Mouse (Mus musculus) neural tube, embryonic 15.5 days (tissue): ENCODE measurements around the gene Tipin. TPM values are rescaled to one million over a fixed set of nuclear protein-coding genes. Genes with fewer than 3 reads are reported as not detected.
A peak's percentile ranks its signal among the peaks of the same experiment; 100 is the strongest.

ENCODE experiments used
- ATAC-seq: fragments of 200-750 bp; cut with Nextera tagmentation; 2 replicates; pipeline ENCODE4 v1.8.0; 2017; ENCODE audit warnings: mild to moderate bottlenecking, moderate TSS enrichment, moderate library complexity; ENCODE audit not compliant: low FRiP score
- H3K27ac ChIP-seq: fragments of 300-500 bp; sonication (generic); replicated peaks from 2 replicates; pipeline ENCODE4 v1.5.1; 2015; ENCODE audit warnings: mild to moderate bottlenecking, inconsistent platforms
- H3K27me3 ChIP-seq: fragments of 300-500 bp; sonication (generic); replicated peaks from 2 replicates; pipeline ENCODE4 v1.6.1; 2015; ENCODE audit warnings: inconsistent platforms
- H3K36me3 ChIP-seq: fragments of 300-500 bp; sonication (generic); 2 replicates; pipeline ENCODE4 v1.6.1; 2015; ENCODE audit warnings: inconsistent platforms
- H3K4me1 ChIP-seq: fragments of 300-500 bp; sonication (generic); 2 replicates; pipeline ENCODE4 v1.6.1; 2015; ENCODE audit warnings: inconsistent platforms
- H3K4me2 ChIP-seq: fragments of 300-500 bp; sonication (generic); 2 replicates; pipeline ENCODE4 v1.6.1; 2015; ENCODE audit warnings: inconsistent platforms, mild to moderate bottlenecking, moderate library complexity
- H3K4me3 ChIP-seq: fragments of 300-500 bp; sonication (generic); replicated peaks from 2 replicates; pipeline ENCODE4 v1.5.1; 2015; ENCODE audit warnings: mild to moderate bottlenecking, inconsistent platforms
- H3K9ac ChIP-seq: fragments of 300-500 bp; sonication (generic); replicated peaks from 2 replicates; pipeline ENCODE4 v1.6.1; 2015; ENCODE audit warnings: mild to moderate bottlenecking, inconsistent platforms
- H3K9me3 ChIP-seq: fragments of 300-500 bp; sonication (generic); replicated peaks from 2 replicates; pipeline ENCODE4 v1.6.1; 2016; ENCODE audit warnings: inconsistent platforms
- WGBS: fragments of 180-500 bp; shearing (Covaris S2); methylation state at CpG from one replicate; pipeline ENCODE4 v1.1.7; 2015; ENCODE audit warnings: mixed read lengths; 5-methylcytosine and 5-hydroxymethylcytosine counted together
- polyA plus RNA-seq: library from polyadenylated mRNA; unstranded; fragments of >200 nt; fragmentation: Nextera tagmentation; extraction: Ambion mirVana; gene quantifications from 2 replicates; pipeline ENCODE4 v1.2.1, GENCODE M21; 2015

The Tipin gene
- 65.7 and 96.3 TPM in 2 replicates for polyA plus RNA-seq

- Histone ChIP-seq H3K4me2 (peak within 1 kb of the TSS; percentile 69), H3K9ac (peak within 1 kb of the TSS; percentile 93), H3K27me3 (no peaks in the 10 kb centered on the region), H3K27ac (peak within 1 kb of the TSS; percentile 88), H3K9me3 (no peaks in the 10 kb centered on the region), H3K36me3 (no peaks in the 10 kb centered on the region), H3K4me3 (peak within 1 kb of the TSS; percentile 76), H3K4me1 (peaks cover 10% of the 10 kb centered on the region)
- WGBS, result 2% methylated on average over 46 of the region's 46 CpGs
- ATAC-seq, result peak; percentile 98
Observed at GRCm38 (mm10) chr9:64281105-64281780, at the start of gene Tipin. Gene Tipin, plus strand, starts transcription at chr9:64281581.

- Histone ChIP-seq H3K4me1 (peaks cover 27% of the 10 kb centered on the region), H3K4me2 (no peak overlapping the region), H3K9me3 (no peaks in the 10 kb centered on the region), H3K9ac (no peak overlapping the region), H3K36me3 (no peaks in the 10 kb centered on the region), H3K4me3 (no peak overlapping the region), H3K27ac (no peak overlapping the region), H3K27me3 (no peaks in the 10 kb centered on the region)
- WGBS, result 78% methylated on average over 3 of the region's 3 CpGs
- no peak for ATAC-seq
Observed at GRCm38 (mm10) chr9:64231674-64232073, 49.7 kb upstream of the Tipin start.

DNA sequence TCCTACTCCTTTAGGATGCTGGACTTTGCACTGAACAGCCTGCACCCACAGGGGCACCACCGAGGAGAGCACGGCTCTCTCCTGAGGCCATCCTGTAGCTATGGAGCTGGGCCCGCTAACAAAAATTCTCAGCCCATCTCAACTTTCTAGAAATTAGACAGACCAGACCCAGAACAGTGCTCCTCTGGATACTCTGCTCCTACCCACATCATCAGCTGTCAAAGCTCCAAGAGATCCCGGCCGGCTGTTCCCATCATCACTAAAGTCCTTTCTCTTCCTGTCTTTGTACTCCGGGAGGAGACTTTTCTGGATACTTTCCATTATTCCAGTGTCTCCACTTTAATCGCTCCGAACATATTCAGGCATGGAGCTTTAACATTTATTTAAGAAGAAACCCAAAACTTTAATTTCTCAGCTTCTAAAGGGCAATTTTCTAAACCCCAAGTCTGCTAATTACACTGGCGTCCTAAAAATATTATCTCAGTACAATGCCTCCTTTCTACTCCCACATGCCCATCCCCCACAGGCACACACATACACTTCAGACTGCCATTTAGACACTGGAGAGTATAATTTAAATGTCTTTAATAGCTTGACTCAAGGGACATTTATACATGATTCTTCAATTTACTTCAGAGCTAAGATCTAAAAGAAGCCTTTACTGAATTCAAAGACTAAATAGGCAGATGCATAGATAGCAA is 49.0 kb upstream of the Tipin start:
- Histone ChIP-seq H3K27ac (no peak overlapping the region), H3K4me2 (no peak overlapping the region), H3K4me3 (no peak overlapping the region), H3K9ac (no peak overlapping the region), H3K9me3 (no peaks in the 10 kb centered on the region), H3K4me1 (peaks cover 27% of the 10 kb centered on the region), H3K27me3 (no peaks in the 10 kb centered on the region), H3K36me3 (no peaks in the 10 kb centered on the region)
- 43% methylated on average over 9 of the region's 9 CpGs for WGBS
- ATAC-seq, result no peak

GRCm38 (mm10) chr9:64233656-64234055 is 47.7 kb upstream of the Tipin start:
- Histone ChIP-seq H3K36me3 (no peaks in the 10 kb centered on the region), H3K9me3 (no peaks in the 10 kb centered on the region), H3K27ac (no peak overlapping the region; the same call in 1 of the 2 replicates), H3K4me1 (peaks cover 27% of the 10 kb centered on the region), H3K27me3 (no peaks in the 10 kb centered on the region), H3K4me2 (no peak overlapping the region), H3K9ac (no peak overlapping the region), H3K4me3 (no peak overlapping the region)
- no peak for ATAC-seq
- WGBS, result 30% methylated on average over 5 of the region's 5 CpGs

DNA sequence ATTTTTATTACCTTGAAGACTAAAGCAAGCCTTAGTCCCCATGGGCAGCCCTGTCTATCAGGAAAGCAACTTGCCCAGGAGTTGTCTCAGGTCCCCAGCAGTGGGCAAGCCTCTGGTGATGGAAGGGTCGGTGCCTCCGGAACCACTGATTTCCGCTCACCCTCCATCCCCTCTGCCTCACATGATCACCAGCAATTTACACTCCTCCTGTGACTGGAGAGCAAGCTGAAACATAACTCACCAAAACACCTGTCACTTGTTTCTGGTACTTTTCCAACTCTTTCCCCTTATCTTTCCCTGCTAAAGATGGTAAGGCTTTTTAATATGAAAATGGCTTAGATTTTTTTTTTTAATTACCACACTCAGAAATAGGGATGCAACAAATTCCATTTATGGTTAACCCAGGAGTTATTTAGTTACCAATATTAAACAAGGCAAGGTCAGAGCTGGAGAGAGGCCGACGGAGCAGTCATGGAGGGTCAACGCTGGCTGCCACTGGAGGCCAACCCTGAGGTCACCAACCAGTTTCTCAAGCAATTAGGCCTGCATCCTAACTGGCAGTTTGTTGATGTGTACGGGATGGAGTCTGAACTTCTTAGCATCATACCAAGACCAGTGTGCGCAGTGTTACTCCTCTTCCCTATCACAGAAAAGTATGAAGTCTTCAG is 46.5 kb upstream of the Tipin start, which contains the start of gene Uchl4:
TSS of gene Uchl4 (plus strand) at position 434 of the 668 bp plus-strand sequence.
- Histone ChIP-seq H3K4me1 (peaks cover 26% of the 10 kb centered on the region), H3K27ac (no peak within 1 kb of the TSS; the same call in 1 of the 2 replicates)
- WGBS, result 92% methylated on average over 8 of the region's 8 CpGs

GRCm38 (mm10) chr9:64236056-64236455 is 45.3 kb upstream of the Tipin start:
- H3K4me1 ChIP-seq, result peaks cover 24% of the 10 kb centered on the region
- 97% methylated on average over 7 of the region's 7 CpGs for WGBS
- no peak overlapping the region for H3K9ac ChIP-seq
- no peaks in the 10 kb centered on the region for H3K36me3 ChIP-seq
- no peak overlapping the region for H3K27ac ChIP-seq
- no peaks in the 10 kb centered on the region for H3K27me3 ChIP-seq
- H3K4me3 ChIP-seq, result no peak overlapping the region
- ATAC-seq, result no peak
- no peak overlapping the region for H3K4me2 ChIP-seq
- H3K9me3 ChIP-seq, result no peaks in the 10 kb centered on the region

More for the DNA sequence above, 46.5 kb upstream of the Tipin start, which contains the start of gene Uchl4:
- Histone ChIP-seq H3K4me2 (no peak within 1 kb of the TSS), H3K9me3 (no peaks in the 10 kb centered on the region), H3K4me3 (no peak within 1 kb of the TSS), H3K36me3 (no peaks in the 10 kb centered on the region), H3K9ac (no peak within 1 kb of the TSS), H3K27me3 (no peaks in the 10 kb centered on the region)
- no peak for ATAC-seq

GRCm38 (mm10) chr9:64240116-64240515 is 41.3 kb upstream of the Tipin start:
- no peak for ATAC-seq
- Histone ChIP-seq H3K27ac (no peak overlapping the region), H3K4me2 (no peak overlapping the region), H3K27me3 (no peaks in the 10 kb centered on the region), H3K4me3 (no peak overlapping the region), H3K9me3 (no peaks in the 10 kb centered on the region), H3K36me3 (no peaks in the 10 kb centered on the region), H3K4me1 (peaks cover 4% of the 10 kb centered on the region; the same call in 1 of the 2 replicates), H3K9ac (no peak overlapping the region)
- 48% methylated on average over 2 of the region's 2 CpGs for WGBS

GRCm38 (mm10) chr9:64240681-64241080 is 40.7 kb upstream of the Tipin start:
- H3K9me3 ChIP-seq, result no peaks in the 10 kb centered on the region
- no peak overlapping the region for H3K4me3 ChIP-seq
- H3K27ac ChIP-seq, result no peak overlapping the region
- no peaks in the 10 kb centered on the region for H3K27me3 ChIP-seq
- no peak overlapping the region for H3K4me2 ChIP-seq
- no peaks in the 10 kb centered on the region for H3K36me3 ChIP-seq
- H3K9ac ChIP-seq, result no peak overlapping the region
- no peak for ATAC-seq
- WGBS, result 63% methylated on average over 8 of the region's 8 CpGs
- H3K4me1 ChIP-seq, result peaks cover 4% of the 10 kb centered on the region; the same call in 1 of the 2 replicates

DNA sequence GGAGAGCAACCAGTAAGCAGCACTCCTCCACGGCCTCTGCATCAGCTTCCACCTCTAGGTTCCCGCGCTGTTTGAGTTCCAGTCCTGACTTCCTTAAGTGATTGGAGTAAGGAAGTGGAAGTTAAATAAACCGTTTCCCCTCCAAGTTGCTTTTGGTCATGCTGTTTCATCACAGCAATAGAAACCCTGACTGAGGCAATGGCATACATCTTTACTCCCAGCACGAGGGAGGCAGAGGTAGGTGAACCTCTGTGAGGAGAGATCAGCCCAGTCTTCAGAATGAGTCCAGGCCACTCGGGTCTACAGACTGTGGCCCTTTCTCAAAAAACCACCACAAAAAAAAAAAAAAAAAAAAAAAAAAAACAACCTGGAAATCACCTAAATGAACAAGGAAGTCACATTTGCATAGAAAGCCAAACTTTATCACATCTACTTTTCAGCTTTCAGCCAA is 39.0 kb upstream of the Tipin start:
- Histone ChIP-seq H3K27me3 (no peaks in the 10 kb centered on the region), H3K27ac (no peak overlapping the region), H3K4me1 (peaks cover 4% of the 10 kb centered on the region; the same call in 1 of the 2 replicates), H3K9me3 (no peaks in the 10 kb centered on the region), H3K36me3 (no peaks in the 10 kb centered on the region), H3K9ac (no peak overlapping the region), H3K4me3 (no peak overlapping the region), H3K4me2 (no peak overlapping the region)
- 75% methylated on average over 6 of the region's 6 CpGs for WGBS
- ATAC-seq, result no peak

DNA sequence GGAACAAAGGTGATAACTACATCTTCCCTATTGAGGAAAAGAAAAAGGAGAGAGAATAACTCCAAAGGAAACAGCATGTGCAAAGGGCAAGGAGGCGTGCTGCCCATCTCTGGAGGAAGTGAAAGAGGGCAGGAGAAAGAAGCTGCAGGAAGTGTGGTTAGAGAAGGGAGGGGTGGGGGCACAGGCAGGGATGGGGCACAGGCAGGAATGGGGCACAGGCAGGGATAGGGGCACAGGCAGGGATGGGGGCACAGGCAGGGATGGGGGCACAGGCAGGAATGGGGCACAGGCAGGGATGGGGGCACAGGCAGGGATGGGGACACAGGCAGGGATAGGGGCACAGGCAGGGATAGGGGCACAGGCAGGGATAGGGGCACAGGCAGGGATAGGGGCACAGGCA is 32.0 kb upstream of the Tipin start:
- ATAC-seq, result no peak
- H3K27me3 ChIP-seq, result no peaks in the 10 kb centered on the region
- no peak overlapping the region for H3K4me2 ChIP-seq
- H3K9me3 ChIP-seq, result no peaks in the 10 kb centered on the region
- H3K4me1 ChIP-seq, result peaks cover 24% of the 10 kb centered on the region
- H3K9ac ChIP-seq, result no peak overlapping the region
- no peaks in the 10 kb centered on the region for H3K36me3 ChIP-seq
- H3K27ac ChIP-seq, result no peak overlapping the region
- H3K4me3 ChIP-seq, result no peak overlapping the region
- 70% methylated on average over 1 of the region's 1 CpGs for WGBS

- no peaks in the 10 kb centered on the region for H3K9me3 ChIP-seq
- no peak for ATAC-seq
- no peak overlapping the region for H3K4me3 ChIP-seq
- no peaks in the 10 kb centered on the region for H3K27me3 ChIP-seq
- H3K27ac ChIP-seq, result no peak overlapping the region
- no peak overlapping the region for H3K4me2 ChIP-seq
- no peaks in the 10 kb centered on the region for H3K36me3 ChIP-seq
- no peak overlapping the region for H3K9ac ChIP-seq
- peaks cover 24% of the 10 kb centered on the region for H3K4me1 ChIP-seq
Observed at GRCm38 (mm10) chr9:64250111-64250730, 31.2 kb upstream of the Tipin start.
